ENCODE assay signal across 12 mouse cellular contexts in the genomic region with DNA sequence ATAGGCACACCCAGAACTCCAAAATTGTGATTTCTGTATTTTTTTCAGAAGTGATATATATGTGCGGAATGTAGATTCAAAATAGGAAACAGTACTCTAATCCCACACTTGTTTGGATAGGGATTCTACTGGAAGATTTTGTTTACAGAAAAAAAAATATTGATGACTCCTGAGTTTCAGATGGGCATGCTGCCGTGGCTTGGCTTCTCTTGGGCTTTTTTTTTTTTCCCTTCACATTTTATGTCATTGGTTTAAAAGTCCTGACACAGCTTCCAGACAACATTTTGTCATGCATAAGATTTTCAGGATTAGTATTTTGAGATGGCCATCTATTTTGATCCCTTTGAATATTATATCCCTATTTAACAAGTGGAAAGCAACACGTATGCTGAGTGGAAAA. TPM values are rescaled to one million over a fixed set of nuclear protein-coding genes. Genes with fewer than 3 reads are reported as not detected.
DNase-seq lines count a peak whose midpoint lies in the region; ATAC-seq and TF ChIP-seq lines count a peak whose summit lies in the region.
"Had no signal": no experiment of that assay in that cellular context is flagged by ENCODE, and none has a peak within 500 bp of the region (broad histone marks: within the 10 kb centered on the region; RNA-seq: fewer than 3 reads in every experiment).

No protein-coding gene starts in this region.

- peaks cover 53% of the 10 kb centered on the region for H3K4me1 ChIP-seq in heart, embryonic 13.5 days
- H3K4me1 ChIP-seq in liver, adult 2 months (ENCODE audit: control insufficient read depth, insufficient read depth, low read length), result peaks cover 23% of the 10 kb centered on the region
- peaks cover 18% of the 10 kb centered on the region; the same call in 1 of the 2 replicates for H3K4me1 ChIP-seq in embryonic facial prominence, embryonic 15.5 days
- 0 out of 2 replicates have a peak, but pooled peaks cover 2% of the 10 kb centered on the region for H3K4me1 ChIP-seq in midbrain, postnatal 0 days (ENCODE audit: insufficient read depth, low read length)

- H3K4me2 ChIP-seq in heart, embryonic 13.5 days, result peak overlapping the region; percentile 75
- H3K4me2 ChIP-seq in embryonic facial prominence, embryonic 15.5 days (replicated peaks), result peak overlapping the region; percentile 61; the same call in 1 of the 2 replicates
- H3K4me2 ChIP-seq in midbrain, postnatal 0 days (ENCODE audit: low read depth, low read length, poor library complexity, severe bottlenecking), result peak overlapping the region; percentile 51

- no peaks in the 10 kb centered on the region for H3K9me3 ChIP-seq in heart, embryonic 13.5 days
- no peaks in the 10 kb centered on the region for H3K9me3 ChIP-seq in embryonic facial prominence, embryonic 15.5 days (replicated peaks)
- no peaks in the 10 kb centered on the region for H3K9me3 ChIP-seq in midbrain, postnatal 0 days (ENCODE audit: low read length)
- H3K9me3 ChIP-seq: liver, embryonic 15.5 days had no signal

- no peak overlapping the region for H3K27ac ChIP-seq in heart, embryonic 13.5 days (replicated peaks)
- H3K27ac ChIP-seq in liver, adult 2 months (replicated peaks; ENCODE audit: insufficient read depth, low read depth, low read length), result no peak overlapping the region
- no peak overlapping the region for H3K27ac ChIP-seq in embryonic facial prominence, embryonic 15.5 days (replicated peaks)
- H3K27ac ChIP-seq in midbrain, postnatal 0 days (ENCODE audit: low read depth, low read length), result no peak overlapping the region
- H3K27ac ChIP-seq: liver, embryonic 15.5 days had no signal

- no peaks in the 10 kb centered on the region for H3K36me3 ChIP-seq in heart, embryonic 13.5 days
- H3K36me3 ChIP-seq in liver, adult 2 months (ENCODE audit: control insufficient read depth, insufficient read depth, low read length), result no peaks in the 10 kb centered on the region
- no peaks in the 10 kb centered on the region for H3K36me3 ChIP-seq in embryonic facial prominence, embryonic 15.5 days
- H3K36me3 ChIP-seq in midbrain, postnatal 0 days (ENCODE audit: insufficient read depth, low read length), result no peaks in the 10 kb centered on the region
- H3K36me3 ChIP-seq: liver, embryonic 15.5 days had no signal

- H3K9ac ChIP-seq in heart, embryonic 13.5 days, result no peak overlapping the region
- H3K9ac ChIP-seq in liver, adult 2 months (ENCODE audit: low read depth, low read length), result no peak overlapping the region
- no peak overlapping the region for H3K9ac ChIP-seq in embryonic facial prominence, embryonic 15.5 days
- no peak overlapping the region for H3K9ac ChIP-seq in midbrain, postnatal 0 days (replicated peaks; ENCODE audit: low read length, poor library complexity, severe bottlenecking)
- H3K9ac ChIP-seq: liver, embryonic 15.5 days had no signal

- WGBS in heart, embryonic 13.5 days, result 68% methylated on average over 3 of the region's 3 CpGs
- 30% methylated on average over 3 of the region's 3 CpGs for WGBS in liver, adult 2 months
- 53% methylated on average over 3 of the region's 3 CpGs for WGBS in embryonic facial prominence, embryonic 15.5 days
- WGBS in midbrain, postnatal 0 days, result 62% methylated on average over 3 of the region's 3 CpGs

- H3K27me3 ChIP-seq in heart, embryonic 13.5 days (replicated peaks), result no peaks in the 10 kb centered on the region
- H3K27me3 ChIP-seq in liver, adult 2 months (ENCODE audit: control insufficient read depth, insufficient read depth, low read length), result no peaks in the 10 kb centered on the region
- H3K27me3 ChIP-seq in embryonic facial prominence, embryonic 15.5 days, result no peaks in the 10 kb centered on the region
- no peaks in the 10 kb centered on the region for H3K27me3 ChIP-seq in midbrain, postnatal 0 days (ENCODE audit: insufficient read depth, low read length)

- peak overlapping the region; percentile 93 for H3K4me3 ChIP-seq in heart, embryonic 13.5 days
- H3K4me3 ChIP-seq in liver, adult 2 months (ENCODE audit: insufficient read depth, low read depth, low read length), result no peak overlapping the region
- peak overlapping the region; percentile 92; the same call in 1 of the 2 replicates for H3K4me3 ChIP-seq in embryonic facial prominence, embryonic 15.5 days (replicated peaks)
- H3K4me3 ChIP-seq in midbrain, postnatal 0 days (ENCODE audit: low read depth, low read length), result peak overlapping the region; percentile 96
- H3K4me3 ChIP-seq: erythroblast, embryonic 14.5 days had no signal

- no peak for TF ChIP-seq POLR2A in liver, adult 2 months (IDR thresholded peaks at IDR 0.05; ENCODE audit: extremely low read depth, insufficient read depth, low read length)

- no peak for TF ChIP-seq CTCF in liver, adult 2 months (IDR thresholded peaks at IDR 0.05; ENCODE audit: low read depth, low read length)
- TF ChIP-seq CTCF in midbrain, postnatal 0 days (IDR thresholded peaks at IDR 0.05), result no peak

- no peak for ATAC-seq in heart, embryonic 13.5 days (ENCODE audit: extremely low read depth, insufficient number of reproducible peaks, low FRiP score, low TSS enrichment)
- no peak for ATAC-seq in embryonic facial prominence, embryonic 15.5 days (ENCODE audit: insufficient number of reproducible peaks, low FRiP score, low TSS enrichment, low read depth)
- no peak for ATAC-seq in midbrain, postnatal 0 days (ENCODE audit: low FRiP score)
- ATAC-seq: activated CD4-positive, CD25-positive, alpha-beta regulatory T cell, adult 4 months had no signal

- no peak for DNase-seq in heart, adult 11 months
- peak; percentile 73 for DNase-seq in liver, adult 2 months (ENCODE audit: extremely low read depth, low read depth, low spot score)
- DNase-seq in liver, result no peak
- no peak for DNase-seq in midbrain, postnatal 0 days (ENCODE audit: low spot score)
- DNase-seq in gastrocnemius, postnatal 25 days, result no peak
- no peak for DNase-seq in cerebellum, adult 18-20 months
- DNase-seq: thymus, postnatal 25 days had no signal

- H3K79me2 ChIP-seq in liver, adult 2 months (ENCODE audit: control insufficient read depth, insufficient read depth, low read length), result peaks cover 20% of the 10 kb centered on the region; the same call in 1 of the 2 replicates

RNA-seq across cellular contexts. Expression of a gene that starts 2.9 kb away (rescaled TPM):
- 41.9 and 44.2 TPM in 2 replicates for polyA plus RNA-seq in heart, embryonic 13.5 days (2015; fragmentation: Nextera tagmentation; extraction: Ambion mirVana)
- 21.7 and 23.0 TPM in 2 replicates for total RNA-seq in liver, adult 2 months (2014; rRNA removed)
- 9.0 and 9.8 TPM in 2 replicates for polyA plus RNA-seq in liver, adult 2 months (2012; rRNA removed)
- polyA plus RNA-seq in embryonic facial prominence, embryonic 15.5 days (2015; fragmentation: Nextera tagmentation; extraction: Ambion mirVana), result 82.8 and 84.5 TPM in 2 replicates
- total RNA-seq in midbrain, postnatal 0 days (2014; rRNA removed), result 159 and 180 TPM in 2 replicates
- 161 and 184 TPM in 2 replicates for polyA plus RNA-seq in midbrain, postnatal 0 days (2015; fragmentation: Nextera tagmentation; extraction: Ambion mirVana)
- total RNA-seq in gastrocnemius, postnatal 25 days (2021), result 100 to 1,000 TPM; 130 to 149 TPM
